Mouse (Mus musculus): ENCODE results near the gene Supt6.

Supt6 gene

GRCm38 (mm10) chr11:78168541-78169468 lies 77.0 kb downstream of the Supt6 start:
- in situ Hi-C loops (cut with MboI, MseI) = loop anchor here in 1 of 2 experiments (5.0 kb wide), 1 partner anchor 87 kb away; the partner anchor contains the start of gene Eral1

DNA sequence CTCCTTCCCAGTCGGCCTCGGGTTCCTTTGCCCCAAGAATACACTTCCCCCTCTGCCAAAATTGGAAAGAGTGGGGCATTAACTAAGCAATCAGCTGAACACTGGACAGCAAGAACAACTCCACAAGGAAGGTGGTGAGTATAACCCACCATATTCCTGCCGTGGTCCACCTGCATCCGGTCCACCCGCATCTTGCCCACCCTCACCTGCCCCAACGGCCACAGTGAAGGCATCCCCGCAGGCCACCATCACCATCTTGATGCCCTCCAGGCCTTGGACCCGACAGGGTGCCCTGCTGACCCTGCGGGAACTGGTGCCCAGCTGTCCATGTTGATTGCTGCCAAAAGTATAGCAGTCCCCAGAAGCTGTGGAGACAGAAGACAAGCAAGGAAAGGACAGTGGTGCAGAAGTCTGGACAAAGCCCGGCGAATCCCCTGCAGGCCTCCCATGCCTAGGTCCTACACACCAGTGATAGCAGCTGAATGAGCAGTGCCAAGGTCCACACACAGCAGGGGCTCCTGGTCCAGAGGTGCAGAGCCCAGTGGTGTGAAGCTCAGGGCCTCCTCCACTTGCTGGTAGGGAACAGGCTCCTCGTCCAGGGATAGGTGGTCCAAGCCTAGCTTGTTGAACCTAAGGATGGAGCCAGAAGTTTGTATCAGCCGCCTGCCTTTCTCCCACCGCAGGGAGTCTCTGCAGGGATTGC lies 78.4 kb downstream of the Supt6 start:
- in situ Hi-C loops (cut with MboI, MseI) = loop anchor here in 1 of 2 experiments (5.0 kb wide), 1 partner anchor 85 kb away; the partner anchor contains the start of gene Eral1

DNA sequence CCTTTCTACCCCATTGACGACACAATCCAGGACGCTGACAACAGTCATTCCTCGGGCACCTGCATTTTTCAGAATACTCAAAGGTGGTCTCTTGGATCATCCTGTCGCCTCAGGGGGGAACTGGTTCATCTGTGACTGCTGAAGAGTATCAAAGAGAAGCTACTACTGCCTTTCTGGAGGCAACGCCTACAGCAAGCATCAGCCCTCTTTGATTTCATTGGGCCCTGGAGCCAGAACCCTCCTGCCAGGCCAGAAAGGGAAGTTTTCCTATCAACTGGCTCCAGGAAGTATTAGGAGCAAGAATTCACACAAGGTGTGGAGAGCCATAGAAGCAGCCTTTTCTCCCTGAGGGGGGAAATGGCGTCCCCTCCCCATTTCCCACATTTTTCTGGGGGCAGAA lies 79.1 kb downstream of the Supt6 start:
- in situ Hi-C loops (cut with MboI, MseI) = loop anchor here in 1 of 2 experiments (5.0 kb wide), 1 partner anchor 84 kb away; the partner anchor contains the start of gene Eral1

DNA sequence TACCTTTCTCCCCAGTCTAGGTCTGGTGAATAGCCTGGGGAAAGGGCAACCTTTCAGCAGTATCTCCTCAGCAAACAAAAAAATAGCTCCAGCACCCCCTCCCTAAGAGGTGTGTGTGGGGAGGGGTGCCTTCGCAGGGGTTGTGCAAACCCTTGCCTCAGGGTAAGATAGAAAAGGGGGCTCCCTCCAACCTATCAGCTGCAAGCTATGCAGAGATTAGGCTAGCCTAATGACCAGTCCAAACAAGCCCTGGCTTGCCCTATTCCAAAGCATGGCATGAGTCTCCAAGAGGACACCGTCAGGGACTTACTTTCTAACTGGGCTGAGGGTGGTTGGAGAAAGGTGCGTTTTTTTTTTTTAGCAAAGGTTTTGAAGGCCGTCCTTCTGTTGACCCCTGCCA lies 79.6 kb downstream of the Supt6 start:
- in situ Hi-C loops (cut with MboI, MseI) = loop anchor here in 1 of 2 experiments (5.0 kb wide), 1 partner anchor 84 kb away; the partner anchor contains the start of gene Eral1

GRCm38 (mm10) chr11:78165761-78166109 lies 80.1 kb downstream of the Supt6 start:
- in situ Hi-C loops (cut with MboI, MseI) = loop anchor here in 1 of 2 experiments (5.0 kb wide), 1 partner anchor 83 kb away; the partner anchor contains the start of gene Eral1

DNA sequence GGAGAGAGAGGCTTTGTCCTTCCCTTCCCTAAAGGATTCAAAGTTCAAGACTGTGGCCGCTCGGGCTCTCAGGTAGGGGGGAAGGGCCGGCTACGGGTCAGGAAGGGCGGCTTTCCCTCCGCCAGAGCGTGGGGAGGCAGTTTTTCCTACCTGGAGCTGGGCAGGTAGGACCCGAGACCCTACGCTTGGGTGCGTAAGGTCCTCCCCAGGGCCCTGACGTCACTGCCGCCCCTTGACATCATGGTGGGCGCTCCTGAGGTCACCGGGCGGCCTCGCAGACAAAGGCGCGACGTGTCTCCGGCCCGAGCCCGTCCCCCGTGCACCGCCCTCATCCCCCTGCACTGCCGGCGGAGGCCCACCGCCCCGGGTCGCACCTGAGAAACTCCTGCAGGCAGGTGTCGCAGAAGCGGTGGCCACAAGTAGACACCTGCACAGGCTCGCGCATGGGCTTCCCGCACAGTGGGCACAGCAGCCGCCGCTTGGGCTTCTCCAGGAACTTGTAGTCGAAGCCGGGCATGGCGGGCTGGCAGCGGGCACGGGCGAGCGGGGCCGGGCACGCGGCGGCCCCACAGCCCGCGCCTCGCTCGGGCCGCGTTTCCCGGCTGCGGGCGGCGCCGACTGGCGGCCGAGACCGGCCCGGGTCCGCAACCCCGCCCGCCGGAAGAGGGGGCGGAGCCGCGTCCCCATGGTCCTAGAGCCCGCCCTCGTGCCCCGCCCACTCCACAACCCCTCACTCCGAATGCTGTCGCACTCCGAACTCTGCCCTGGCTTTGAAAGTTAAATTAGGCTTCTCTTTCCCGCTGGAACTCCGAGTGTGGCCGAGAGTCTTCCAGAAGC lies 80.6 kb downstream of the Supt6 start, which contains the start of gene Traf4:
Gene Traf4 (minus strand): TSS at position 666 of the 837 bp plus-strand sequence.
- in situ Hi-C loops (cut with MboI, MseI) = loop anchor here in 1 of 2 experiments (5.0 kb wide), 1 partner anchor 83 kb away; the partner anchor contains the start of gene Eral1

DNA sequence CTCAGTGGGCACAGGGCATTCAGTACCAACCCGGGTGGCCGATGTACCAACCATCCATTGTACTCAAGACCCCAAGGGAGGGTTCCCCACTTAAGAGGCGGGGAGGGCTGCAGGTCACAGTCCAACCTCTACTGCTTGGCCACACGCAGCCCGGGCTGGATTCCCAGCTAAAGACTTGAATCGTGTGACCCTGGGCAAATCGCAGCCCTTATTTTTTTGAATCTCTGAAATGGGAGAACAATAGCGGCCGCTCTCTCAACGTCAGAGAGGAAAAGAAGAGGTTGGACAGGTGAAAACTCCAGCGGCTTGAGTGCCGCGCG lies 81.2 kb downstream of the Supt6 start:
- in situ Hi-C loops (cut with MboI, MseI) = no loop called here

DNA sequence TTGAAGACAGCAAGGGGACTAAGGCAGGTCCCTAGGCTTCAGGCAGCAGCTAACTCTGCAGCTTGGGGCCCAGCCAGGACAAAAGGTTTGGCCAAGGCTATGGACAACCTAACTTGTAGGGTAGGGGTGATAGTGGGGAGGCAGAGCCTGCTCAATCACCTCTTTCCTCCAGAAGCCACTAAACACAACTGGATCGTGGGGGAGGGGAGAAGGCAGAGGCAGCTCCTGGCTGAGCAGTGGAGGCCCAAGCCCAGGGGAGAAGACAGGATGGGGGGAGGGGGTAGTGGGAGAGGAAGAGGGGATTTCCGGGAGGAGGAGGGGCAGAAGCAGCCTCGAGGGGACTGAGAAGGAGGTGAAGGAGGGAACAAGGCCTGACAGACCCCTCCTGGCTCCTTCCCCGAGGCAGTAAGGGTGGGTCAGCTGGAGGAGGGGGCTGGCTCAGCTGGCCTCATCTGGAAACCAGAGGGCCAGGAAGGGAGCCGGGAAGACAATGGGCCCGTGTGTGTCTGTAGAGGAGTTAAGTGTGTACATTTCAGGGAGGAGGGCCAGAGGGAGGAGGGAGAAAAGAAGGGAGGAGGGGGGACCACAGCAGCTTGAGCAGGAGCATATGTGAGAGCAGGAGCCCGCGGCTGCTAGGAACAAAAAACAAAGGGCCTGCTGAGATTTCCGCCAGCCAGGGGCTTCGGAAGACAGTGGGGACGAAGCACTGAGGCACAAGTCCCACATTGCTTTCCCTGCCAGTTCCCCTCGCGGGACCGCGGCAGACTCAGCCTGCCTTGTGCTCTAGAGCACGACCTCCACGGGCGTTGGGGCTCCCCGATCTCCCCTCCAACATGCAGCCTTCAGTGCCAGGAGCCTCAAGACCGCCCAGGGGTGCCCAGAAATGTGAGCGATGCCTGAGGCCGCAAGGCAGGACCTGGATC lies 81.8 kb downstream of the Supt6 start:
- in situ Hi-C loops (cut with MboI, MseI) = no loop called here

GRCm38 (mm10) chr11:78163045-78163444 lies 82.7 kb downstream of the Supt6 start:
- in situ Hi-C loops (cut with MboI, MseI) = no loop called here

GRCm38 (mm10) chr11:78162504-78162903 lies 83.3 kb downstream of the Supt6 start:
- in situ Hi-C loops (cut with MboI, MseI) = no loop called here

GRCm38 (mm10) chr11:78161968-78162367 lies 83.8 kb downstream of the Supt6 start:
- in situ Hi-C loops (cut with MboI, MseI) = no loop called here

DNA sequence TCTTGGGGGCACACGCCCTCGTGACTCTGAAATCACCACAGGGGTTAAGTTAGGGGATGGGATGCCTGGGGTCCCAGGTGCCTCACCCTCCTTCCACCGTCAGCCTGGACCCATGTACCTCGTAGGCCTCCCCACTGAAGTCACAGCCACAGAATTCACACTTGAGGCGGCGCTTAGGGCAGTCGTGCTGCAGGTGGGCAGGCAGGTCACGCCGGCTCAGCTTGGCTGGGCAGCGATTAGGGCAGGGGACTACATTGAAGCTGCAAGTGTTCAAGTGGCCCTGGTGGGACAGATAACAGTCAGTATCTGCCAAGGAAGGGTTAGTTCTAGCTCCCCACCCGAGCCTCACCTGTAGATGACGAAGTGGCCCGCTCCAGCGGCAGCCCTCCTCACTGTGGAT lies 84.6 kb downstream of the Supt6 start:
- in situ Hi-C loops (cut with MboI, MseI) = no loop called here

DNA sequence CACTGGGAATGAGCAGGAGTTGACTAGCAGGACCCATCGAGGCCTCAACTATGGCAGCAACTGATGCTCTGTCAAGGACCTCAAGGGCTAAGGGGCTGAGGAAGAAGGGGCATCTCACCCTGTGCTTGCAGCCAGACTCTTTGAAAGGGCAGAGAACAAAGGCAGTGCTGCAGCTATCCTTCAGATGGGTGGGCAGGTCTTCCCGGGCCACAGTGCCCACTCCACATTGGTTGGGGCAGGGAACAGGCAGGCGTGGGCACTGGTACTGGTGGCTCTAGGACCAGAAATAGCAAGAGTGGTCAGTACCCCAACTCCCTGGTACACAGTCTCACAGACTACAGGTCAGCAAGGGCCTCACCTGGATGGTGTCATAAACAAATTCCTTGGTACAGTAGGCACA lies 85.1 kb downstream of the Supt6 start:
- in situ Hi-C loops (cut with MboI, MseI) = no loop called here

DNA sequence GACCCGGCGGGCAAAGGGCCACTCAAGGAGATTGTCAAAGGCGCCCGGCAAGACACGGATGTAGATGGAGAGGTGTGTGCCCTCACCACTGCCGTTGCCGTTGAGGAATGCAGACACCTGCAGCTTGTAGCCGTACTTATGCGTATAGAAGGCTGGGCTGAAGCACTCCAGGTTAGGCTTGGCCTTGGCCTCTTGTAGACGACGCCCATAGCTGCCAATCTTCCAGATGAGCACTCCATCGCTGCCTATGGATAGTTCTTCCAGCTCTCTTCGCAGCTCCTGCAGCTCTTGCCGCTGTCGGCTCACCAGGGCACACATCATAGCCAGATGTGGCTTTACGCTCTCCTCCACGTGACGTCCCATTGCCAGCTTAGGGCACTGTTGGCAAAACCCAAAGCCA lies 85.6 kb downstream of the Supt6 start:
- in situ Hi-C loops (cut with MboI, MseI) = no loop called here

GRCm38 (mm10) chr11:78159557-78159956 lies 86.2 kb downstream of the Supt6 start:
- in situ Hi-C loops (cut with MboI, MseI) = no loop called here

DNA sequence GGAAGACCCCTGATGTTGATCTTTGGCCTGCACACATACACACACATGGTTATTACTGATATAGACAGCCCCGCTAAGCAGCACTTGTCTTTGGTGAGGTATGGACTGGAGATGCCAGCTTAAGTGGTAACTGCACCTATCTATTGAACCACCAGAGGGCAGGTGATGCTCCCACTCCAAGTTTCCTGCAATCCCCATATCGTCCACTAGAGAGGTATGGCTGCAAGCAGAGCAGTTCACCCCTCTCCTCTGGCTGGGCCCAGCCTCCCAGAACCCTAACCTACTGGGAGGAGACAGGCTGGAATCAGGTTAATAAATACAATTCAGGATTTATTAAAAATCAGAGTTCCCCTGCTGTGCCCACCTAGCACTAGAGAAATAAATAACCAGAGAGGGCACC lies 86.7 kb downstream of the Supt6 start:
- in situ Hi-C loops (cut with MboI, MseI) = no loop called here
